Mouse (Mus musculus) ovary, postnatal 10 days (tissue): ENCODE measurements around the gene Phyhipl.

ENCODE experiments used
- DNase-seq: peaks from one replicate; pipeline ENCODE4 v3.0.0; 2022; ENCODE audit warnings: low spot score

Phyhipl gene

GRCm38 (mm10) chr10:70532249-70532648, 123.5 kb downstream of the Phyhipl start:
- no peak for DNase-seq

GRCm38 (mm10) chr10:70530185-70530823, 125.5 kb downstream of the Phyhipl start:
- no peak for DNase-seq

GRCm38 (mm10) chr10:70521379-70521778, 134.4 kb downstream of the Phyhipl start:
- DNase-seq: no peak

GRCm38 (mm10) chr10:70520143-70521131, 135.3 kb downstream of the Phyhipl start:
- DNase-seq: peak; percentile 4

GRCm38 (mm10) chr10:70519640-70520099, 136.1 kb downstream of the Phyhipl start:
- DNase-seq: no peak

GRCm38 (mm10) chr10:70516661-70517060, 139.1 kb downstream of the Phyhipl start:
- DNase-seq: no peak

- no peak for DNase-seq
Observed at GRCm38 (mm10) chr10:70514848-70515247, 140.9 kb downstream of the Phyhipl start.

- no peak for DNase-seq
Observed at GRCm38 (mm10) chr10:70507880-70508279, 147.9 kb downstream of the Phyhipl start.
